Mouse (Mus musculus) midbrain, embryonic 14.5 days (tissue): ENCODE measurements at regions not wholly inside any gene's neighbourhood (a gene's known extent, or its start where the extent isn't known, plus 50 kb on each side); places are given as distances from the start of the nearest gene placed in this dataset.

Experiments used
- ATAC-seq: fragments of 200-750 bp; cut with Nextera tagmentation; 2 replicates; pipeline ENCODE4 v1.8.0; 2017; ENCODE audit warnings: moderate number of reproducible peaks, moderate library complexity; ENCODE audit not compliant: low FRiP score, low TSS enrichment
- DNase-seq: peaks from one replicate; pipeline ENCODE4 v3.0.0-alpha.2; 2015
- H3K27ac ChIP-seq: fragments of 300-500 bp; sonication (generic); replicated peaks from 2 replicates; pipeline ENCODE4 v1.5.1; 2014; ENCODE audit warnings: mild to moderate bottlenecking, low read depth, low read length, moderate library complexity
- H3K27me3 ChIP-seq: fragments of 300-500 bp; sonication (generic); 2 replicates; pipeline ENCODE4 v1.6.1; 2014; ENCODE audit warnings: low read length, control low read depth, mixed read lengths; ENCODE audit not compliant: control insufficient read depth, insufficient read depth
- H3K36me3 ChIP-seq: fragments of 300-500 bp; sonication (generic); 2 replicates; pipeline ENCODE4 v1.6.1; 2014; ENCODE audit warnings: low read length, control low read depth; ENCODE audit not compliant: control insufficient read depth, insufficient read depth
- H3K4me1 ChIP-seq: fragments of 300-500 bp; sonication (generic); 2 replicates; pipeline ENCODE4 v1.6.1; 2014; ENCODE audit warnings: mild to moderate bottlenecking, antibody characterized with exemption, low read length, control low read depth; ENCODE audit not compliant: control insufficient read depth, insufficient read depth
- H3K4me2 ChIP-seq: fragments of 300-500 bp; sonication (generic); 2 replicates; pipeline ENCODE4 v1.6.1; 2014; ENCODE audit warnings: mild to moderate bottlenecking, low read length, moderate library complexity
- H3K4me3 ChIP-seq: fragments of 300-500 bp; sonication (generic); replicated peaks from 2 replicates; pipeline ENCODE4 v1.5.1; 2014; ENCODE audit warnings: low read depth, low read length
- H3K9ac ChIP-seq: fragments of 300-500 bp; sonication (generic); replicated peaks from 2 replicates; pipeline ENCODE4 v1.6.1; 2014; ENCODE audit warnings: mild to moderate bottlenecking, low read length, moderate library complexity
- H3K9me3 ChIP-seq: fragments of 300-500 bp; sonication (generic); 2 replicates; pipeline ENCODE4 v1.6.1; 2016; ENCODE audit warnings: low read length, control low read depth, mixed read lengths; ENCODE audit not compliant: control insufficient read depth
- WGBS: fragments of 180-500 bp; shearing (Covaris S2); extraction: QIAGEN DNeasy Blood & Tissue Kit; methylation state at CpG from one replicate; pipeline ENCODE4 v1.1.7; 2014; 5-methylcytosine and 5-hydroxymethylcytosine counted together

- H3K4me3 ChIP-seq: no peak overlapping the region
- no peaks in the 10 kb centered on the region for H3K9me3 ChIP-seq
- no peaks in the 10 kb centered on the region for H3K36me3 ChIP-seq
- ATAC-seq: no peak
- no peak overlapping the region for H3K4me2 ChIP-seq
- no peak overlapping the region for H3K9ac ChIP-seq
- no peaks in the 10 kb centered on the region for H3K27me3 ChIP-seq
- no peak for DNase-seq
- 0 out of 2 replicates have a peak, but pooled peaks cover under 1% of the 10 kb centered on the region for H3K4me1 ChIP-seq
- WGBS: 87% methylated on average over 30 of the region's 30 CpGs
- H3K27ac ChIP-seq: no peak overlapping the region
Measured at GRCm38 (mm10) chr17:85932360-85933132, 212.4 kb downstream of the Srbd1 start.

GRCm38 (mm10) chr17:85931955-85932354, 213.0 kb downstream of the Srbd1 start:
- H3K27me3 ChIP-seq: no peaks in the 10 kb centered on the region
- no peak overlapping the region for H3K4me3 ChIP-seq
- H3K27ac ChIP-seq: no peak overlapping the region
- H3K4me1 ChIP-seq: 0 out of 2 replicates have a peak, but pooled peaks cover 4% of the 10 kb centered on the region
- WGBS: 89% methylated on average over 10 of the region's 10 CpGs
- H3K9ac ChIP-seq: no peak overlapping the region
- DNase-seq (no peak), ATAC-seq (no peak)
- no peak overlapping the region for H3K4me2 ChIP-seq
- no peaks in the 10 kb centered on the region for H3K9me3 ChIP-seq
- no peaks in the 10 kb centered on the region for H3K36me3 ChIP-seq

GRCm38 (mm10) chr17:85930789-85931188, 214.2 kb downstream of the Srbd1 start:
- no peak for DNase-seq
- no peak overlapping the region for H3K9ac ChIP-seq
- no peaks in the 10 kb centered on the region for H3K9me3 ChIP-seq
- H3K4me3 ChIP-seq: no peak overlapping the region
- no peak overlapping the region for H3K4me2 ChIP-seq
- 0 out of 2 replicates have a peak, but pooled peaks cover 4% of the 10 kb centered on the region for H3K4me1 ChIP-seq
- WGBS: 90% methylated on average over 5 of the region's 5 CpGs
- H3K27me3 ChIP-seq: no peaks in the 10 kb centered on the region
- H3K36me3 ChIP-seq: no peaks in the 10 kb centered on the region
- no peak for ATAC-seq
- H3K27ac ChIP-seq: no peak overlapping the region

- Histone ChIP-seq H3K4me1 (0 out of 2 replicates have a peak, but pooled peaks cover 4% of the 10 kb centered on the region), H3K4me2 (no peak overlapping the region), H3K9me3 (no peaks in the 10 kb centered on the region), H3K36me3 (no peaks in the 10 kb centered on the region), H3K27me3 (no peaks in the 10 kb centered on the region), H3K4me3 (no peak overlapping the region), H3K27ac (no peak overlapping the region), H3K9ac (no peak overlapping the region)
- ATAC-seq (no peak), DNase-seq (no peak)
- 92% methylated on average over 3 of the region's 3 CpGs for WGBS
Measured at GRCm38 (mm10) chr17:85930331-85930730, 214.6 kb downstream of the Srbd1 start.

- Histone ChIP-seq H3K4me3 (no peak overlapping the region), H3K4me1 (0 out of 2 replicates have a peak, but pooled peaks cover 4% of the 10 kb centered on the region), H3K27me3 (no peaks in the 10 kb centered on the region), H3K4me2 (no peak overlapping the region), H3K36me3 (no peaks in the 10 kb centered on the region), H3K9me3 (no peaks in the 10 kb centered on the region), H3K27ac (no peak overlapping the region), H3K9ac (no peak overlapping the region)
- ATAC-seq (no peak), DNase-seq (no peak)
- WGBS: 90% methylated on average over 12 of the region's 12 CpGs
Measured at GRCm38 (mm10) chr17:85929699-85930286, 215.2 kb downstream of the Srbd1 start.

GRCm38 (mm10) chr17:85928543-85928942, 216.4 kb downstream of the Srbd1 start:
- no peak for DNase-seq
- Histone ChIP-seq H3K9ac (no peak overlapping the region), H3K4me2 (no peak overlapping the region), H3K4me3 (no peak overlapping the region), H3K9me3 (no peaks in the 10 kb centered on the region), H3K4me1 (0 out of 2 replicates have a peak, but pooled peaks cover 4% of the 10 kb centered on the region), H3K27ac (no peak overlapping the region), H3K27me3 (no peaks in the 10 kb centered on the region), H3K36me3 (no peaks in the 10 kb centered on the region)
- no peak for ATAC-seq
- 48% methylated on average over 2 of the region's 2 CpGs for WGBS

- no peaks in the 10 kb centered on the region for H3K27me3 ChIP-seq
- no peaks in the 10 kb centered on the region for H3K9me3 ChIP-seq
- H3K27ac ChIP-seq: no peak overlapping the region
- no peaks in the 10 kb centered on the region for H3K36me3 ChIP-seq
- H3K4me2 ChIP-seq: no peak overlapping the region
- 0 out of 2 replicates have a peak, but pooled peaks cover 4% of the 10 kb centered on the region for H3K4me1 ChIP-seq
- H3K9ac ChIP-seq: no peak overlapping the region
- 43% methylated on average over 9 of the region's 9 CpGs for WGBS
- ATAC-seq (no peak), DNase-seq (peak; percentile 45)
- no peak overlapping the region for H3K4me3 ChIP-seq
Measured at GRCm38 (mm10) chr17:85927261-85927660, 217.7 kb downstream of the Srbd1 start.

GRCm38 (mm10) chr17:85926044-85926443, 218.9 kb downstream of the Srbd1 start:
- no peak for ATAC-seq
- no peak for DNase-seq
- H3K27ac ChIP-seq: no peak overlapping the region
- no peak overlapping the region for H3K9ac ChIP-seq
- H3K4me2 ChIP-seq: no peak overlapping the region
- WGBS: 94% methylated on average over 4 of the region's 4 CpGs
- no peaks in the 10 kb centered on the region for H3K27me3 ChIP-seq
- H3K36me3 ChIP-seq: no peaks in the 10 kb centered on the region
- 0 out of 2 replicates have a peak, but pooled peaks cover 4% of the 10 kb centered on the region for H3K4me1 ChIP-seq
- no peak overlapping the region for H3K4me3 ChIP-seq
- H3K9me3 ChIP-seq: no peaks in the 10 kb centered on the region
